Mouse (Mus musculus): ENCODE measurements around the gene Gm21969. TPM values are rescaled to one million over a fixed set of nuclear protein-coding genes. Genes with fewer than 3 reads are reported as not detected.

Gene Gm21969
- total and polyA plus RNA-seq, 3 experiments: 0.02 TPM; not detected in 2

DNA sequence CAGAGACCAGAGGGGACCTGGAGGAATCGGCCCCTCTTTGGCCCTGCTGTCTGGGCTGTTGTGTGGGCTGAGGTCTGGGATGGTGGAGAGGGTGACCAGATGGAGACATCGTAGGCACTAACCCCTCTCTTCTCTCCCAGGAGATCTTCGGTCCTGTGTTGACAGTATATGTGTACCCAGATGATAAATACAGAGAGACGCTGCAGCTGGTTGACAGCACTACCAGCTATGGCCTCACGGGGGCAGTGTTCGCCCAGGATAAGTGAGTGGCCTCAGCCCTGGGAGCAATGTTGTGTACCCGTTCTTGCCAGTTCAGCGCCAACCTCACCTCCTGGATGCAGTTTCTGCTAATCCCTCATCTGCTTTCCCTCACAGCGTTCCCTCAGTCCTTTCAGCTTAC, 41.0 kb downstream of the Gm21969 start:
- H3K27me3 ChIP-seq (ENCODE audit: insufficient read depth, low read length): no peaks in the 10 kb centered on the region
- H3K4me3 ChIP-seq (ENCODE audit: low read depth, low read length): no peak overlapping the region; the same call in 1 of the 2 replicates
- peak; percentile 16; the same call in 1 of the 2 replicates for ATAC-seq (ENCODE audit: extremely low read depth, insufficient number of reproducible peaks, low FRiP score, poor library complexity, severe bottlenecking)
- peaks cover 63% of the 10 kb centered on the region for H3K4me1 ChIP-seq (ENCODE audit: insufficient read depth, low read depth, low read length)
- H3K9me3 ChIP-seq (replicated peaks): no peaks in the 10 kb centered on the region
- peaks cover 83% of the 10 kb centered on the region for H3K36me3 ChIP-seq (replicated peaks)
- peak; percentile 76 for DNase-seq (ENCODE audit: low spot score)
- TF ChIP-seq CTCF (IDR thresholded peaks at IDR 0.05; ENCODE audit: low read depth, low read length) (peak; percentile 99), GATA1 (IDR thresholded peaks at IDR 0.05; ENCODE audit: borderline replicate concordance, low read length) (no peak)

DNA sequence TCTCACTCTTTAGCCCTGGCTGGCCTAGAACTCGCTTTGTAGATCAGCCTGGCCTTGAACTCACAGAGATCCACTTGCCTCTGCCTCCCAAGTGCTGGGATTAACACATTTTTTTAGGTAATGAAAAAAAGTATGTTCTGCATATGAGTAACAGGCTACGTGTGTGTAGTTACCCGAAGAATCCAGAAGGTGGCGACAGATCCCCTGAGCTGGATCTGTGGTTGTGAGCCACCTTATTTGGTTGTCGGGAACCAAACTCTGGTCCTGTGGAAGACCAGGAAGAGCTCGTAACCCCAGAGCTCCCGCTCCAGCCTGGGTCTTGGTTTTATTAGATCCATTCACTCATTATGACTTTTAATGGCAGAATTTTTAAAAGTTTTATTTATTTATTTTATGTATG, 43.9 kb downstream of the Gm21969 start:
- TF ChIP-seq CTCF (IDR thresholded peaks at IDR 0.05; ENCODE audit: low read depth, low read length) (peak; percentile 46; the same call in 1 of the 2 replicates), GATA2 (IDR thresholded peaks at IDR 0.05; ENCODE audit: borderline replicate concordance, low read depth, low read length) (no peak)
- H3K27me3 ChIP-seq (ENCODE audit: insufficient read depth, low read length): no peaks in the 10 kb centered on the region
- no peaks in the 10 kb centered on the region for H3K9me3 ChIP-seq (replicated peaks)
- ATAC-seq (ENCODE audit: extremely low read depth, insufficient number of reproducible peaks, low FRiP score, poor library complexity, severe bottlenecking): no peak
- H3K4me1 ChIP-seq (ENCODE audit: insufficient read depth, low read depth, low read length): peaks cover 33% of the 10 kb centered on the region
- no peak for DNase-seq (ENCODE audit: low spot score)
- H3K36me3 ChIP-seq (replicated peaks): peaks cover 97% of the 10 kb centered on the region
- H3K4me3 ChIP-seq (ENCODE audit: low read depth, low read length): no peak overlapping the region

DNA sequence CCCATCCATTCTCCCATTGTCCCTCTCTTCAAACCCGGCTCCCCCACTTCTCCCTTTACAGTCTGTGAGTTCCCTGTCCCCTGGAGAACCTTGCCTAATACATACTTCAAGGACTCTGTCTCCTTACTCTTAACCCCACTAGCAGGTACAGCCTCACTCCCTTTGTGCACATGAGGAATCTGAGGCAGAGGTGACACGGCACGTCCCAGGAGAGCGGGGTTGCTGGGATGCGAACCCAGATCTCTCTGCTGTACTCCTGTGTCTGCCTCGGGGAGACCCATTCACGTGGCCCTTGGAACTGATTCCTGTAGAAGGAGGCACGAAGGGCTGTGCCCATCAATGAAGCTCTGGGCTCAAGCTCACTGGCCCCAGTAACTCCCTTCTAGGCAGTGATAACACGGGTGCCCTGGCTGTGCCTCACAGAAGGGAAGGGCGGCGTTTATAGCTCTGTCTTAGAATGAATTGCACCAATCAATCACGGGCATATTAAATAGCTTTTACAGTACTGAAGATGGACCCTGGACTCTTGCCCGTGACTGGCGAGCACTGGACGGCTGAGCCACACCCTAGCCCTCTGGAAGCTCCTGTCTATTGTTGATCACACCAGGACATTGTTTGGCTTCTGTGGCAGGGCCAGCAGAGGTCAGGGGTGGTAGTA, 47.2 kb downstream of the Gm21969 start:
- ATAC-seq (ENCODE audit: extremely low read depth, insufficient number of reproducible peaks, low FRiP score, poor library complexity, severe bottlenecking): no peak
- no peak for DNase-seq (ENCODE audit: low spot score)
- Histone ChIP-seq H3K4me3 (ENCODE audit: low read depth, low read length) (no peak overlapping the region), H3K27me3 (ENCODE audit: insufficient read depth, low read length) (peaks cover 5% of the 10 kb centered on the region; the same call in 1 of the 2 replicates), H3K36me3 (replicated peaks) (peaks cover 64% of the 10 kb centered on the region), H3K4me1 (ENCODE audit: insufficient read depth, low read depth, low read length) (peaks cover 4% of the 10 kb centered on the region), H3K9me3 (replicated peaks) (no peaks in the 10 kb centered on the region)
- TF ChIP-seq GATA1 (IDR thresholded peaks at IDR 0.05; ENCODE audit: borderline replicate concordance, low read length) (no peak), CTCF (IDR thresholded peaks at IDR 0.05; ENCODE audit: low read depth, low read length) (no peak), GATA2 (IDR thresholded peaks at IDR 0.05; ENCODE audit: borderline replicate concordance, low read depth, low read length) (no peak)

DNA sequence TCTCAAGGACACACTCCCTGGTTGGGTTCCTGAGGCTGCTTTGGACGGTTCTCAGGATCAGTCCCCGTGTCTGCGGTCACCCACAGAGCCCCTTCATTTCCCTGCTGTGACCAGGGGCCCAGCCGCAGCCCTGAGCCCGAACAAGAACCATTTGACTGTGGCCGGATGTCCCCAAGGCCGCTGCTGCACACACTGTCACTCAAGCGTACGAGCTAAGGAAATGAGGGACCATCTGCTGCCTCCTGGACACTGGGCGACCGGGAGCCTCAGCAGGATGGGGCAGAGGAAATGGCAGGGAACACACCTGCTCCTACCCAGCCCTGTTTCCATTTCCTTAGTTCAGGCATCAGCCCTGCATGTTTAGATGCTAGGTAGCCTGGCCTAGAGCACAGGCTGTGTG, 47.9 kb downstream of the Gm21969 start:
- peaks cover 2% of the 10 kb centered on the region for H3K4me1 ChIP-seq (ENCODE audit: insufficient read depth, low read depth, low read length)
- ATAC-seq (ENCODE audit: extremely low read depth, insufficient number of reproducible peaks, low FRiP score, poor library complexity, severe bottlenecking): no peak
- peaks cover 5% of the 10 kb centered on the region; the same call in 1 of the 2 replicates for H3K27me3 ChIP-seq (ENCODE audit: insufficient read depth, low read length)
- peaks cover 57% of the 10 kb centered on the region for H3K36me3 ChIP-seq (replicated peaks)
- H3K4me3 ChIP-seq (ENCODE audit: low read depth, low read length): no peak overlapping the region
- H3K9me3 ChIP-seq (replicated peaks): no peaks in the 10 kb centered on the region
- no peak for TF ChIP-seq TAL1 (conservative IDR thresholded peaks at IDR 0.05; ENCODE audit: low read depth, low read length)
- TF ChIP-seq POLR2AphosphoS5 (IDR thresholded peaks at IDR 0.05; ENCODE audit: insufficient replicate concordance, low read depth, low read length): no peak
- no peak for TF ChIP-seq GATA1 (IDR thresholded peaks at IDR 0.05; ENCODE audit: borderline replicate concordance, low read length)
- TF ChIP-seq GATA2 (IDR thresholded peaks at IDR 0.05; ENCODE audit: borderline replicate concordance, low read depth, low read length): no peak
- no peak for TF ChIP-seq CTCF (IDR thresholded peaks at IDR 0.05; ENCODE audit: low read depth, low read length)
- DNase-seq (ENCODE audit: low spot score): no peak

DNA sequence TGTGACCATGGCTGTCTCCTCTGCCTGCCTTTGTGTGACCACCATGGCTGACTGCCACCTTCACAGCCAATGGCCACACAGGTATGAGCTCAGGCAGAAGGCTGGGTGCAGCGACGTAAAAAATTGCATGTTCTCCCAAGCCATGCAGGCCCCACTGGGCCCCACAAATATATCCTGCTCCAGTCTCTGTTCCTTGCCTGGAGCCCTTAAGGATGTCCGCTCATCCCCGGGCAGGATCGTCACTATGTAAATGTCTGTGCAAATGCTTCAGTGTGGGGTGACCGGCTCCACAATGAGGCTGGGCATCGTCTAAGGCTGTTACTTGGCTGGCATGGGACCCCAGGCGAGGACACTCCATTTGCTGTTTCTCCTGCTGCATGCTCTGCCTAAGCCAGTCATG, 50.3 kb downstream of the Gm21969 start, which contains the start of gene Tas1r2:
TSS of gene Tas1r2 (plus strand) at position 301 of the 400 bp plus-strand sequence.
- ATAC-seq (ENCODE audit: extremely low read depth, insufficient number of reproducible peaks, low FRiP score, poor library complexity, severe bottlenecking): no peak
- no peak for DNase-seq (ENCODE audit: low spot score)
- H3K27me3 ChIP-seq (ENCODE audit: insufficient read depth, low read length): peaks cover 5% of the 10 kb centered on the region; the same call in 1 of the 2 replicates
- peaks cover 33% of the 10 kb centered on the region for H3K36me3 ChIP-seq (replicated peaks)
- TF ChIP-seq TAL1 (conservative IDR thresholded peaks at IDR 0.05; ENCODE audit: low read depth, low read length) (no peak), CTCF (IDR thresholded peaks at IDR 0.05; ENCODE audit: low read depth, low read length) (no peak), POLR2AphosphoS5 (IDR thresholded peaks at IDR 0.05; ENCODE audit: insufficient replicate concordance, low read depth, low read length) (no peak), GATA1 (IDR thresholded peaks at IDR 0.05; ENCODE audit: borderline replicate concordance, low read length) (no peak), GATA2 (IDR thresholded peaks at IDR 0.05; ENCODE audit: borderline replicate concordance, low read depth, low read length) (no peak)
- H3K9me3 ChIP-seq (replicated peaks): no peaks in the 10 kb centered on the region
- no peak within 1 kb of the TSS for H3K4me3 ChIP-seq (ENCODE audit: low read depth, low read length)
- H3K4me1 ChIP-seq (ENCODE audit: insufficient read depth, low read depth, low read length): peaks cover 2% of the 10 kb centered on the region

- Histone ChIP-seq H3K36me3 (replicated peaks) (no peaks in the 10 kb centered on the region), H3K27me3 (ENCODE audit: insufficient read depth, low read length) (peaks cover 24% of the 10 kb centered on the region), H3K4me3 (ENCODE audit: low read depth, low read length) (no peak overlapping the region), H3K9me3 (replicated peaks) (peaks cover 5% of the 10 kb centered on the region), H3K4me1 (ENCODE audit: insufficient read depth, low read depth, low read length) (no peaks in the 10 kb centered on the region)
- TF ChIP-seq GATA2 (IDR thresholded peaks at IDR 0.05; ENCODE audit: borderline replicate concordance, low read depth, low read length): no peak
- TF ChIP-seq POLR2AphosphoS5 (IDR thresholded peaks at IDR 0.05; ENCODE audit: insufficient replicate concordance, low read depth, low read length): no peak
- TF ChIP-seq GATA1 (IDR thresholded peaks at IDR 0.05; ENCODE audit: borderline replicate concordance, low read length): no peak
- no peak for TF ChIP-seq CTCF (IDR thresholded peaks at IDR 0.05; ENCODE audit: low read depth, low read length)
- no peak for TF ChIP-seq TAL1 (conservative IDR thresholded peaks at IDR 0.05; ENCODE audit: low read depth, low read length)
- no peak for ATAC-seq (ENCODE audit: extremely low read depth, insufficient number of reproducible peaks, low FRiP score, poor library complexity, severe bottlenecking)
- DNase-seq (ENCODE audit: low spot score): no peak
These were observed 58.9 kb downstream of the Gm21969 start for GRCm38 (mm10) chr4:139661897-139662296.

Measured in G1E (cell line).